Mouse (Mus musculus): ENCODE data around the gene Il9r. TPM values are rescaled to one million over a fixed set of nuclear protein-coding genes. Genes with fewer than 3 reads are reported as not detected.
A peak's percentile ranks its signal among the peaks of the same experiment; 100 is the strongest.

Gene Il9r
- polyA plus RNA-seq, 1 experiment from 2014 or later, result not detected

- Histone ChIP-seq H3K4me3 (ENCODE audit: low read depth, low read length) (no peak overlapping the region), H3K4me1 (replicated peaks; ENCODE audit: control insufficient read depth, insufficient read depth, low read length) (no peaks in the 10 kb centered on the region), H3K36me3 (ENCODE audit: control insufficient read depth, insufficient read depth) (no peaks in the 10 kb centered on the region), H3K9me3 (ENCODE audit: control insufficient read depth) (no peaks in the 10 kb centered on the region), H3K27ac (ENCODE audit: low read depth, low read length) (no peak overlapping the region), H3K4me2 (replicated peaks; ENCODE audit: low read depth) (no peak overlapping the region), H3K27me3 (replicated peaks; ENCODE audit: control insufficient read depth, insufficient read depth, low read length) (peaks cover 9% of the 10 kb centered on the region; the same call in 1 of the 2 replicates), H3K9ac (ENCODE audit: low read depth, low read length) (no peak overlapping the region)
- WGBS, result 86% methylated on average over 7 of the region's 7 CpGs
- TF ChIP-seq CTCF (IDR thresholded peaks at IDR 0.05; ENCODE audit: low read depth), result no peak
- no peak for ATAC-seq
Measured at GRCm38 (mm10) chr11:32156854-32157630, 43.0 kb downstream of the Il9r start.

- H3K9ac ChIP-seq (ENCODE audit: low read depth, low read length), result no peak overlapping the region
- 91% methylated on average over 7 of the region's 7 CpGs for WGBS
- H3K4me2 ChIP-seq (replicated peaks; ENCODE audit: low read depth), result no peak overlapping the region
- TF ChIP-seq CTCF (IDR thresholded peaks at IDR 0.05; ENCODE audit: low read depth), result no peak
- H3K4me1 ChIP-seq (replicated peaks; ENCODE audit: control insufficient read depth, insufficient read depth, low read length), result no peaks in the 10 kb centered on the region
- ATAC-seq, result no peak
- H3K9me3 ChIP-seq (ENCODE audit: control insufficient read depth), result no peaks in the 10 kb centered on the region
- no peak overlapping the region for H3K4me3 ChIP-seq (ENCODE audit: low read depth, low read length)
- no peaks in the 10 kb centered on the region for H3K27me3 ChIP-seq (replicated peaks; ENCODE audit: control insufficient read depth, insufficient read depth, low read length)
- H3K36me3 ChIP-seq (ENCODE audit: control insufficient read depth, insufficient read depth), result no peaks in the 10 kb centered on the region
- H3K27ac ChIP-seq (ENCODE audit: low read depth, low read length), result no peak overlapping the region
Measured at GRCm38 (mm10) chr11:32153216-32153615, 46.9 kb downstream of the Il9r start.

GRCm38 (mm10) chr11:32152814-32153213 is 47.3 kb downstream of the Il9r start:
- ATAC-seq, result no peak
- H3K9me3 ChIP-seq (ENCODE audit: control insufficient read depth), result no peaks in the 10 kb centered on the region
- peak; percentile 43 for TF ChIP-seq CTCF (IDR thresholded peaks at IDR 0.05; ENCODE audit: low read depth)

GRCm38 (mm10) chr11:32151243-32151642 is 48.8 kb downstream of the Il9r start:
- no peaks in the 10 kb centered on the region for H3K36me3 ChIP-seq (ENCODE audit: control insufficient read depth, insufficient read depth)

More at GRCm38 (mm10) chr11:32152814-32153213, 47.3 kb downstream of the Il9r start:
- H3K4me1 ChIP-seq (replicated peaks; ENCODE audit: control insufficient read depth, insufficient read depth, low read length), result no peaks in the 10 kb centered on the region
- no peak overlapping the region for H3K4me2 ChIP-seq (replicated peaks; ENCODE audit: low read depth)
- H3K27ac ChIP-seq (ENCODE audit: low read depth, low read length), result no peak overlapping the region
- no peak overlapping the region for H3K9ac ChIP-seq (ENCODE audit: low read depth, low read length)
- H3K36me3 ChIP-seq (ENCODE audit: control insufficient read depth, insufficient read depth), result no peaks in the 10 kb centered on the region
- H3K27me3 ChIP-seq (replicated peaks; ENCODE audit: control insufficient read depth, insufficient read depth, low read length), result no peaks in the 10 kb centered on the region
- no peak overlapping the region for H3K4me3 ChIP-seq (ENCODE audit: low read depth, low read length)

GRCm38 (mm10) chr11:32149605-32150004 is 50.5 kb downstream of the Il9r start:
- Histone ChIP-seq H3K27ac (ENCODE audit: low read depth, low read length) (no peak overlapping the region), H3K36me3 (ENCODE audit: control insufficient read depth, insufficient read depth) (no peaks in the 10 kb centered on the region), H3K4me3 (ENCODE audit: low read depth, low read length) (no peak overlapping the region), H3K27me3 (replicated peaks; ENCODE audit: control insufficient read depth, insufficient read depth, low read length) (no peaks in the 10 kb centered on the region), H3K9me3 (ENCODE audit: control insufficient read depth) (no peaks in the 10 kb centered on the region), H3K9ac (ENCODE audit: low read depth, low read length) (no peak overlapping the region), H3K4me1 (replicated peaks; ENCODE audit: control insufficient read depth, insufficient read depth, low read length) (no peaks in the 10 kb centered on the region), H3K4me2 (replicated peaks; ENCODE audit: low read depth) (no peak overlapping the region)
- no peak for TF ChIP-seq CTCF (IDR thresholded peaks at IDR 0.05; ENCODE audit: low read depth)
- 76% methylated on average over 11 of the region's 11 CpGs for WGBS
- ATAC-seq, result no peak

More at GRCm38 (mm10) chr11:32151243-32151642, 48.8 kb downstream of the Il9r start:
- Histone ChIP-seq H3K9me3 (ENCODE audit: control insufficient read depth) (no peaks in the 10 kb centered on the region), H3K4me1 (replicated peaks; ENCODE audit: control insufficient read depth, insufficient read depth, low read length) (no peaks in the 10 kb centered on the region), H3K4me2 (replicated peaks; ENCODE audit: low read depth) (no peak overlapping the region), H3K4me3 (ENCODE audit: low read depth, low read length) (no peak overlapping the region), H3K9ac (ENCODE audit: low read depth, low read length) (no peak overlapping the region), H3K27me3 (replicated peaks; ENCODE audit: control insufficient read depth, insufficient read depth, low read length) (no peaks in the 10 kb centered on the region), H3K27ac (ENCODE audit: low read depth, low read length) (no peak overlapping the region)
- 94% methylated on average over 5 of the region's 5 CpGs for WGBS
- TF ChIP-seq CTCF (IDR thresholded peaks at IDR 0.05; ENCODE audit: low read depth), result no peak
- no peak for ATAC-seq

GRCm38 (mm10) chr11:32142771-32143170 is 57.3 kb downstream of the Il9r start:
- Histone ChIP-seq H3K4me1 (replicated peaks; ENCODE audit: control insufficient read depth, insufficient read depth, low read length) (no peaks in the 10 kb centered on the region), H3K36me3 (ENCODE audit: control insufficient read depth, insufficient read depth) (no peaks in the 10 kb centered on the region), H3K9ac (ENCODE audit: low read depth, low read length) (no peak overlapping the region), H3K9me3 (ENCODE audit: control insufficient read depth) (no peaks in the 10 kb centered on the region), H3K27ac (ENCODE audit: low read depth, low read length) (no peak overlapping the region), H3K4me2 (replicated peaks; ENCODE audit: low read depth) (no peak overlapping the region), H3K4me3 (ENCODE audit: low read depth, low read length) (no peak overlapping the region), H3K27me3 (replicated peaks; ENCODE audit: control insufficient read depth, insufficient read depth, low read length) (no peaks in the 10 kb centered on the region)
- WGBS, result 77% methylated on average over 5 of the region's 5 CpGs
- no peak for TF ChIP-seq CTCF (IDR thresholded peaks at IDR 0.05; ENCODE audit: low read depth)
- ATAC-seq, result no peak

Measured in intestine, postnatal 0 days (tissue).